Mouse (Mus musculus) naive thymus-derived CD4-positive, alpha-beta T cell, adult 2 months (primary cell): ENCODE measurements around the gene Pfkfb4.

Source experiments
- DNase-seq: peaks from one replicate; pipeline ENCODE4 v3.0.0-alpha.2; 2011; ENCODE audit warnings: low read depth

The Pfkfb4 gene

GRCm38 (mm10) chr9:109038086-109038895, 46.7 kb downstream of the Pfkfb4 start, which contains the start of gene Shisa5:
Shisa5 (plus strand) TSS chr9:109038565.
- DNase-seq, result peak; percentile 69

- no peak for DNase-seq
Measured at GRCm38 (mm10) chr9:109038901-109039364, 47.4 kb downstream of the Pfkfb4 start.

GRCm38 (mm10) chr9:109039681-109040080, 48.1 kb downstream of the Pfkfb4 start:
- DNase-seq, result no peak

- no peak for DNase-seq
Measured at GRCm38 (mm10) chr9:109040216-109040615, 48.6 kb downstream of the Pfkfb4 start.

- DNase-seq, result no peak
Measured at GRCm38 (mm10) chr9:109040906-109041305, 49.3 kb downstream of the Pfkfb4 start.

GRCm38 (mm10) chr9:109041351-109041750, 49.8 kb downstream of the Pfkfb4 start:
- no peak for DNase-seq

GRCm38 (mm10) chr9:109046306-109046705, 54.7 kb downstream of the Pfkfb4 start:
- peak; percentile 92 for DNase-seq

- no peak for DNase-seq
Measured at GRCm38 (mm10) chr9:109049316-109049715, 57.7 kb downstream of the Pfkfb4 start.

- DNase-seq, result no peak
Measured at GRCm38 (mm10) chr9:109049996-109050673, 58.6 kb downstream of the Pfkfb4 start.

GRCm38 (mm10) chr9:109050674-109050997, 59.1 kb downstream of the Pfkfb4 start:
- DNase-seq, result no peak

- DNase-seq, result peak; percentile 92
Measured at GRCm38 (mm10) chr9:109051011-109051501, 59.5 kb downstream of the Pfkfb4 start.

- peak; percentile 79 for DNase-seq
Measured at GRCm38 (mm10) chr9:109051651-109052489, 60.3 kb downstream of the Pfkfb4 start.

GRCm38 (mm10) chr9:109052490-109053260, 61.1 kb downstream of the Pfkfb4 start:
- DNase-seq, result peak; percentile 82

GRCm38 (mm10) chr9:109053366-109053765, 61.8 kb downstream of the Pfkfb4 start:
- DNase-seq, result no peak

- DNase-seq, result peak; percentile 43
Measured at GRCm38 (mm10) chr9:109053851-109054250, 62.3 kb downstream of the Pfkfb4 start.

- DNase-seq, result peak; percentile 84
Measured at GRCm38 (mm10) chr9:109054712-109055111, 63.1 kb downstream of the Pfkfb4 start.

- peak; percentile 51 for DNase-seq
Measured at GRCm38 (mm10) chr9:109055271-109056030, 63.9 kb downstream of the Pfkfb4 start.

GRCm38 (mm10) chr9:109056081-109056690, 64.6 kb downstream of the Pfkfb4 start:
- peak; percentile 51 for DNase-seq

GRCm38 (mm10) chr9:109056916-109057315, 65.3 kb downstream of the Pfkfb4 start:
- peak; percentile 37 for DNase-seq

GRCm38 (mm10) chr9:109057543-109057942, 66.0 kb downstream of the Pfkfb4 start:
- DNase-seq, result no peak
